Mouse (Mus musculus) gastrocnemius, adult 2 months (tissue): ENCODE measurements around the gene Amotl1. TPM values are rescaled to one million over a fixed set of nuclear protein-coding genes. Genes with fewer than 3 reads are reported as not detected.
A peak's percentile ranks its signal among the peaks of the same experiment; 100 is the strongest.

Experiments
- DNase-seq: peaks from one replicate; pipeline ENCODE4 v3.0.0; 2022
- H3K27ac ChIP-seq: fragments of 200-600 bp; 2 replicates; pipeline ENCODE4 v1.8.1; 2022; ENCODE audit warnings: mild to moderate bottlenecking
- H3K4me3 ChIP-seq: fragments of 200-600 bp; 2 replicates; pipeline ENCODE4 v1.8.1; 2022; ENCODE audit warnings: mild to moderate bottlenecking, moderate library complexity
- CTCF ChIP-seq: fragments of 200-600 bp; IDR thresholded peaks from 2 replicates; pipeline ENCODE4 v1.8.1; 2022; ENCODE audit warnings: antibody characterized with exemption, mild to moderate bottlenecking, moderate library complexity
- intact Hi-C: fragments of 180-260 bp; cut with DNase I; formaldehyde crosslinking; loops from one replicate; pipeline ENCODE4 v1.15.1; 2025
- total RNA-seq, 2 experiments: library from RNA; stranded (reverse); gene quantifications; 2 replicates each; pipeline ENCODE4 v1.2.3; 2021

The Amotl1 gene
- total RNA-seq, 2 experiments from 2014 or later: 397 to 399 TPM

GRCm38 (mm10) chr9:14662876-14663275, 18.0 kb upstream of the Amotl1 start:
- no peak for TF ChIP-seq CTCF
- intact Hi-C loops: loop anchor here (2.0 to 5.0 kb wide), 2 partner anchors 38 to 66 kb away; no protein-coding TSS in a partner anchor
- peak; percentile 81 for DNase-seq
- H3K27ac ChIP-seq: peak overlapping the region; percentile 95
- peak overlapping the region; percentile 70 for H3K4me3 ChIP-seq

GRCm38 (mm10) chr9:14662138-14662537, 17.3 kb upstream of the Amotl1 start:
- intact Hi-C loops: loop anchor here (2.0 to 5.0 kb wide), 2 partner anchors 37 to 65 kb away; no protein-coding TSS in a partner anchor
- DNase-seq: no peak
- TF ChIP-seq CTCF: no peak
- peak overlapping the region; percentile 70 for H3K4me3 ChIP-seq
- peak overlapping the region; percentile 95 for H3K27ac ChIP-seq

DNA sequence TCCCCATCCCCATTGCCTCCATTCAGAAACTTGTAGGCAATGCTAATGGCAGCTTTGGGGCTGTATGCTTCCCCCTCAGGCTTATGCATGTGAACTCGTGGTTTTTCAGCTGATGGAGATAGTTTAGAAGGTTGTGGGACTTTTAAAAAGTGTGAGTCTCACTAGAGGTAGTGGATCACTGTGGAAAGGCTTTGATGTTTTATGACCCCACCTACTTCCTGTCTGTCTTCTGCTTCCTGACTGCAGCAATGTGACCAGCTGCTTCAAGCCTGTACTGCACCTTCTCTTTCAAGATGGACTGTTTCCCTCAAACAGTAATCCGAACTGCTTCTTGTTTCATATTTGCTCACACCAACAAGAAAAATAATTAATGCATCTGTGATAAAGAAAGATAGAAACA, 13.1 kb upstream of the Amotl1 start:
- TF ChIP-seq CTCF: no peak
- H3K27ac ChIP-seq: 0 out of 2 replicates have a peak overlapping the region, but pooled peaks have one; percentile 41
- intact Hi-C loops: no loop called here
- peak overlapping the region; percentile 70 for H3K4me3 ChIP-seq
- no peak for DNase-seq

DNA sequence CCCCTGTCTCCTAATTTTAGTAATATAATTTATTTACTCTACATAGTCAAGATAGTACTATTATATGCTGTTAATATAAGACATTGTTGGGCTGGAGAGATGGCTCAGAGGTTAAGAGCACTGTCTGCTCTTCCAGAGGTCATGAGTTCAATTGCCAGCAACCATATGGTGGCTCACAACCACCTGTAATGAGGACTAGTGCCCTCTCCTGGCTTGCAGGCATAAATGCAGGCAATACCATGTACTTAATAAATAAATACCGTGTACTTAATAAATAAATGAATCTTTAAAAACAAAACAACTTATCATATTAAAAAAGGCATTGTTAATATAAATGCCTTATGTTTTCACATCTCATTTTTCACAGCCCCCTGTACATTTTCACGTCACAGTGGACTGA, 9.2 kb upstream of the Amotl1 start:
- H3K4me3 ChIP-seq: no peak overlapping the region
- no peak for DNase-seq
- intact Hi-C loops: no loop called here
- H3K27ac ChIP-seq: peak overlapping the region; percentile 84
- TF ChIP-seq CTCF: peak; percentile 59

DNA sequence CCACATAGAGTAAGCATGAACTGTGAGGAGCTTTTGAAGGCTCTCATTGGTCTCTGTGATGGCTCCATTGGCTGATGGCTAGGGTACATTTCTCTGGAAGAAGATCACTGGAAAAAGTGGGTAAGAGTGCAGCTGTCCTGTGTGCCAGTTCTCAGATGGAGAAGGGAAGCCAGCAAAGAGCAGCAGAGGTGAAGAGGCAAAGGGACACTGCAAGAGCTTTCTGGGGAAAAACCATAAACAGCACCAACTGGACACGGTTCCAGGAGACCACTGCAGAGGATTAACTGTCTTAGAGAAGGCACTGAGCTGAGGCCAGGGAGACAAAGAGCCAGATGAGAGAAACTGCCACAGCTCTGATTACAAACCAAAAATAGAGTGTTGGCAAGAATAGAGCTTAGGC, 7.9 kb upstream of the Amotl1 start:
- Histone ChIP-seq H3K27ac (peak overlapping the region; percentile 84), H3K4me3 (peak overlapping the region; percentile 1; the same call in 1 of the 2 replicates)
- intact Hi-C loops: no loop called here
- peak; percentile 76 for DNase-seq
- TF ChIP-seq CTCF: no peak

- Histone ChIP-seq H3K4me3 (no peak overlapping the region), H3K27ac (peak overlapping the region; percentile 63)
- no peak for DNase-seq
- intact Hi-C loops: no loop called here
- TF ChIP-seq CTCF: no peak
These were observed 3.0 kb upstream of the Amotl1 start for GRCm38 (mm10) chr9:14647849-14648248.

DNA sequence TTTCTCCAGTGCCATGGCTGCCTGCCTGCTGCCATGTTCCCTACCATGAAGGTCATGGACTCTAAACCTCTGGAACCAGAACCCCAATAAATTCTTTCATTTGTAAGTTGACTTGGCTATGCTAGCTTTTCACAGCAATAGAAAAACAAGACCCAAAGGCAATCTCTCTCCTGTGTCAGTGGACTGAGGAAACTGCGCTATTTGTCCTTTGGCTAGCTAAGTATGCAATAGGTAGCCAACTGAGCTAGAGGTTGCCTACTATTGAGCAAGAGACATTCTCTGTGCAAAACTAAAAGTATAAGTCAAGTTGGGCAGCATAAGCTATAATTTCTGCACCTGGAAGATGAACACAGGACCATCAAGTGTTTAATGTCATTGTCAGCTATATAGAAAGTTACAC, 1.8 kb upstream of the Amotl1 start:
- intact Hi-C loops: no loop called here
- no peak for TF ChIP-seq CTCF
- Histone ChIP-seq H3K27ac (peak overlapping the region; percentile 44), H3K4me3 (no peak overlapping the region)
- DNase-seq: no peak

- no peak overlapping the region for H3K4me3 ChIP-seq
- peak overlapping the region; percentile 44; the same call in 1 of the 2 replicates for H3K27ac ChIP-seq
- TF ChIP-seq CTCF: no peak
- no peak for DNase-seq
- intact Hi-C loops: no loop called here
These were observed 1.2 kb upstream of the Amotl1 start for GRCm38 (mm10) chr9:14646061-14646460.

- DNase-seq: no peak
- intact Hi-C loops: no loop called here
- TF ChIP-seq CTCF: no peak
- peak overlapping the region; percentile 11; the same call in 1 of the 2 replicates for H3K4me3 ChIP-seq
- peak overlapping the region; percentile 88 for H3K27ac ChIP-seq
These were observed 1.5 kb downstream of the Amotl1 start for GRCm38 (mm10) chr9:14643328-14643727.

DNA sequence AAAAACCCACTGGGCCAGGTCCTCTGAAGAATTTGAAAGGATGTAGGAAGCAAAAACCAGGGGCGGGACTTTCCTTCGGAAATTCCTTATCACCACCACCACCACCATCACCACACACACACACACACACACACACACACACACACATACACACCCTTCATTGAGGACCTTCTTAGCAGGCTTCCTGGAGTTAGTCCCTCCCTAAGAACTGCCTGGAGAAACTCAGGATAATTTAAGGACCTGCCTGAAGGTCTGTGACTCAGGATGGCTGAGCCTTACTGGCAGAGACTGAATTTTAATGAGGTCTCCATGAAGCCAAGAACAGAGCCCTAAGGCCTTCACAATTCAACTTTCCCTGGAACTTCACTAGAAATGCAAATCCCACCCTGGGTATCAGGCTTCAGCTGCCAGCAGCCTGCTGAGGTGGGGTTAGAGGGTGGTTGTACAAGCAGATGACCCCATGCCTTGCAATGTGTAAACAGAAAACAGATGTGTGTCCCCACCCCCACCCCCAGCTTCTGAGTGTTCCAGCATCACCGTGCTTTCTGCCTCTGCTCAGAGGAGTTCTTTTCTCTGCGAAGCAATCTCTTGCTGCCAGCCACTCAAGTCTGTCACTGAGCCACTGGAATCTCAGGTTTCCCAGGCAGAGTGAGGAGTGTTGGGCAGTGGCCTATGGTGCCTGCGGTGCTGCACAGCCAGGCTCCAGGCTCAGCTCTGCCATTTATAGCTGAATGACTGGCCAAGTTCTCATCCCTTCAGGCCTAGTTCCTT, 2.4 kb downstream of the Amotl1 start:
- intact Hi-C loops: no loop called here
- Histone ChIP-seq H3K27ac (peak overlapping the region; percentile 88), H3K4me3 (peak overlapping the region; percentile 25)
- DNase-seq: peak; percentile 82
- TF ChIP-seq CTCF: no peak

- Histone ChIP-seq H3K4me3 (peak overlapping the region; percentile 7; the same call in 1 of the 2 replicates), H3K27ac (peak overlapping the region; percentile 88)
- TF ChIP-seq CTCF: no peak
- DNase-seq: no peak
- intact Hi-C loops: no loop called here
These were observed 3.4 kb downstream of the Amotl1 start for GRCm38 (mm10) chr9:14641310-14642067.

- Histone ChIP-seq H3K27ac (no peak overlapping the region), H3K4me3 (no peak overlapping the region)
- DNase-seq: no peak
- intact Hi-C loops: no loop called here
- TF ChIP-seq CTCF: no peak
These were observed 8.6 kb downstream of the Amotl1 start for GRCm38 (mm10) chr9:14636244-14636643.

- H3K4me3 ChIP-seq: no peak overlapping the region
- intact Hi-C loops: no loop called here
- no peak for DNase-seq
- TF ChIP-seq CTCF: no peak
- H3K27ac ChIP-seq: no peak overlapping the region
These were observed 9.3 kb downstream of the Amotl1 start for GRCm38 (mm10) chr9:14635551-14635950.
